Mouse (Mus musculus): ENCODE measurements at regions not wholly inside any gene's neighbourhood (a gene's known extent, or its start where the extent isn't known, plus 50 kb on each side); places are given as distances from the start of the nearest gene placed in this dataset.
"Not testable (repeated sequence)": the region's sequence is repeated elsewhere in the genome, so short reads cannot be mapped to it uniquely, and the experiment has no call there.

GRCm38 (mm10) chr10:96188168-96188567 lies 51.8 kb downstream of the Gm5426 start:
- intact Hi-C loops (cut with DNase I): no loop called here
- DNase-seq (ENCODE audit: low spot score): peak; percentile 66

DNA sequence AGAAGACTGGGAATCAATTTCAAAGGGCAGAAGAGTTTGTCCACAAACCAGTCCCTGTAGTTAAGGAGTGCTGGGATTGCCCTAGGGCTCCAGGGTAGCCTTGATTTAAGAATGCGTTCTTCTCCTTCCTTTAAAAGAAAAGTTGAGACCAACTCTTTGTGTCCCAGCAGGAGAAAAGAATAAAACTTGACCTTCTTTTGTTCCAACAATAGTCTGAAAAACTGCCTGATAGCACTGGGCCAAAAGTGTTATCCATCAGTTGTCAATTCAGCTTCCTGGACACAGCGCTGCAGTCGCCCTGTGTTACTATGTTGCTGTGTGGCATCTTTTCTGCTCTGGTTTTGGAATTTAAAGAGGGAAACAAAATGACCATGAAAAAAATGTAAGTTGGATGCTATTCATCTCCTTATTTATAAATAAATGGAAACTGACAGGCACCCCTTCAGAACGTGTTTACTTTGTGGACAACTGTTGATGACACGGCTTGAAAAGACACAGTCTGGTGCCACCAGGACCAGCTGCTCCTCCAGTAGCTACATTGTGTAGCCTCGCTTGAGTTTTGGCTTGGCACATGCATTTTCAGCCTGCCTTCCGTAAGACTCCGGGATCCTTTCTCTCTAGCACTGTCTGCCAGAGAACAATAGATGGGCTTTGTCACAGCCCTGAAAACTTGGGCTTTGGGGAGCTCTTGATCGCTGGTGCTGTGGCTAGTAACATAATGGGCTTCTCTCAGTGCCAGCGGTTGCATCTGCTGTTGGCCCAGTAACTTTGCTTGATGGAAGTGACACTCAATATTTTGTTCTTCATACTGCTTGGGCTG lies 54.0 kb downstream of the Gm5426 start:
- DNase-seq (ENCODE audit: low spot score): no peak
- intact Hi-C loops (cut with DNase I): no loop called here

DNA sequence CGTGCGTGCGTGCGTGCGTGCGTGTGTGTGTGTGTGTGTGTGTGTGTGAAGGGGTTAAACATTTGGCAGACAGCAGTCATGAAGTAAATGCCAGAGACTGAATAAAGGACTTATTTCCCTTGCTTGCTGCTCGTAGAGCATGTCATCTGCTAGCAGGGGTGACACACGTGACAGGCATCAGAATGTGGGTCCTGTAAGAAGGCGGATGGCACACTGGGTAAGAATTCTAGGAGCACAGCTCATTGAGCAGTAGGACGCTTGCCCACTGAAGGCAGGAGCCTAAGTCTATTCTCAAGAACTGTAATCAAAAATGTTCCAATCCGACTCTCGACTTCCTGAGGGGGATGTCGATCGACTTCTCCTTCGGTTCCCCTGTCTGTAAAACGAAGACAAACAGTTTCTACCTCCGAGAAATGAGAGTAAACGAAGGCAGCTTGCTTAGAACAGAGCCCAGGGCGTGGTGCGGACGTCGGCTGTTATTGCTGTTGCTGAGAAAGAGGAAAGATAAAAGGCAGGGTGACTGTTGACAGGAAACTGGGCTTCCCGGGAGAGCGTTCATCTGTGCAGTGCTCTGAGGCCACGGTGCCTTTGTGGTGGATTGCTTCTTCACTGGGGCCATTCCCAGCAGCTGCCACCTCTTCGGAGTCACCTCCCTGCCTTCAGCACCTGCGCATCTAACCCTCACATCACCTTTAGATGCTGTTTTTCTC lies 64.7 kb downstream of the Gm5426 start:
- intact Hi-C loops (cut with DNase I): no loop called here

DNA sequence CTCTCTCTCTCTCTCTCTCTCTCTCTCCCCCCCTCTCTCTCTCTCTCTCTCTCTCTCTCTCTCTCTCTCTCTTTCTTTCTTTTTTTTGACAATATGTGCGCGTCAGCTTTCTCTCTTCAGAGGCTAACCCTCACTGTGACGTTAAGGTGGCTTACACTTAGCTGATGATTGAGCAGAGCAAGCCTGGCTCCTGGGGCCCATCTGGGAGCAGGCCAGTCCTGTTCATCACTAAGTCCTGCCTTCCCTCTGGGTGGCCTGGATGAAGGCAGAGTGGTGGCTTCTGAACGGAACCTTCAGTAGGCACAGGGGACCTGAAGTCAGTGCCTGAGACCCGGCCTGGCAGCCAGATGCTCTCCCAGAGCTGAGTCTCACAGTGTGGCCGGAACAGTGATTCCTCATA lies 65.5 kb downstream of the Gm5426 start:
- no peak for DNase-seq (ENCODE audit: low spot score)
- intact Hi-C loops (cut with DNase I): no loop called here

More for the DNA sequence above, 64.7 kb downstream of the Gm5426 start:
- no peak for DNase-seq (ENCODE audit: low spot score)

GRCm38 (mm10) chr10:96202871-96203270 lies 66.5 kb downstream of the Gm5426 start:
- no peak for DNase-seq (ENCODE audit: low spot score)
- intact Hi-C loops (cut with DNase I): no loop called here

DNA sequence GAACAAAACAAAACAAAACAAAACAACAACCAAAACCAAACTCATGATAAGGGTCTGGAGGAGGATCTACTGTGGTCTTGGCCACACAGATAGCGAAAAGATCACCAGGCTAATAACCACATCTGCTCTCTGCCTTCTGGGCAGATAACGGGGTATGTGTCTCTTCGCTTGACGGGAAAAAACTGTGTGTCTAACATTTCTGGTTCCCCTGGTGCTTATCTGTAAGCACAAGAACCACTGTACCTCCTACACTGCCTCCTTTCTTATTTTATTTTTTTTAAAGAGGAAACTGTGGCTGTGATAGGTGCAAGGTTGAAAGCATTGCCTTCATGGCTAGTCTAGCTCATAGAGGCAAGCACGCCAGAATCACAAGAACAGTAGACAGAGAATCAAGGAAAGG lies 67.8 kb downstream of the Gm5426 start:
- no peak for DNase-seq (ENCODE audit: low spot score)
- intact Hi-C loops (cut with DNase I): no loop called here

GRCm38 (mm10) chr10:96209171-96209570 lies 72.8 kb downstream of the Gm5426 start:
- intact Hi-C loops (cut with DNase I): no loop called here
- no peak for DNase-seq (ENCODE audit: low spot score)

DNA sequence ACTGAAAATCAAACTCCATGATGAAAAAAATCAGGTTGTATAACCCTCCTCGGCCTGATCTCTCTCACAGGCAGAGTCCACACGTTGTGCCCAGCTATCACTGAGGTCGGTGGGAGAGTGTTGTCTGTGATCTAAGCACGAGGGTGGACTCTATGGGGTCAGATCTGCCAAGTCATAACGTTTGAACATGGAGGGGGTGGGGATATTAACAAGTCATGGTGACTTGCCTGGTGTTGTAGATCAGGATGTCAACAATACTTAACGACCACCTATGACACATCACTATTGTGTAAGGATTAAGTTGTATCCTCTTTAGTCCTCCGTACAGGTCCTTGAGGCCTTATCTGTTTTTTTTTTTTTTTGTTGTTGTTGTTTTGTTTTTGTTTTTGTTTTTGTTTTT lies 74.8 kb downstream of the Gm5426 start:
- intact Hi-C loops (cut with DNase I): loop anchor here (5.0 to 10.0 kb wide), 3 partner anchors 79 to 1131 kb away; no protein-coding TSS in a partner anchor
- no peak for DNase-seq (ENCODE audit: low spot score)

DNA sequence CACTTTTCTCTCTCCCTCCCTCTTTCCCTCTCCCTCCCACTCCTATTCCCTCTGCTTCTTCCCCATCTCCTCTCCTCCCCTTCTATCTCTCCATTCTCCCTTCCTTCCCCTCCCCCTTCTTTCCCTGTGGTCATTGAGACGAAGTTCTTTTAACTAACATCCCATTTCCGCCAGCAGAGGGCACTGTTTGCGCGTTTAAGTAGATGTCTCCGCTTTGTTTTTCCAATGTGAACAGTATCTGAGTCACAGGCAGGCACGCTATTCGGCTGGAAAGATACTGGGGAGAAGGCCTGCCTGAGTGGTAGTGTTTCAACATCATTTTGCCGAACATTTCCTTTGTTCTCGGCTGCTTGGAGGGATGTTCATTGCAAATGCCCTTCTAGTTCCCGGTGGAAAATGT lies 77.5 kb downstream of the Gm5426 start:
- DNase-seq (ENCODE audit: low spot score): peak; percentile 71
- intact Hi-C loops (cut with DNase I): loop anchor here (2.0 to 10.0 kb wide), 7 partner anchors 82 to 1128 kb away; partner anchors contain the start of gene Btg1

DNA sequence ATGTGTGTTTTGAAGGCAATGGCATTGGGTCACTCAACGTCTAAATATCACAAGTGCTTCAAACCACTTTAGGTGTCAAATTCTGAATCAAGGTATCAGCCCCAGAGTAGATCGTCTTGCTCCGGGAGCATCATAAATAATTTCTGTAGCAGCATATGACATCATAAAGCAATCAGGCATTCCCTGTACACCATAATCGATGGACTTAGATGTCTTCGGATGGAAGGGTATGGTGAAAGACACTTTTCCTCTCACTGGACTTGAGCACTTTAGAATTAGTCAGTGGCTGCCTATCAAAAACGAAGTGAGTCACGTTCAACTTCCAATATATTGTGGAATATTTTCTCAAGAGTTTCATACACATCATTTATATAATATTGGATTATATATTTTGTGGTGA lies 77.9 kb downstream of the Gm5426 start:
- intact Hi-C loops (cut with DNase I): loop anchor here (2.0 to 10.0 kb wide), 7 partner anchors 82 to 1128 kb away; partner anchors contain the start of gene Btg1
- DNase-seq (ENCODE audit: low spot score): no peak

DNA sequence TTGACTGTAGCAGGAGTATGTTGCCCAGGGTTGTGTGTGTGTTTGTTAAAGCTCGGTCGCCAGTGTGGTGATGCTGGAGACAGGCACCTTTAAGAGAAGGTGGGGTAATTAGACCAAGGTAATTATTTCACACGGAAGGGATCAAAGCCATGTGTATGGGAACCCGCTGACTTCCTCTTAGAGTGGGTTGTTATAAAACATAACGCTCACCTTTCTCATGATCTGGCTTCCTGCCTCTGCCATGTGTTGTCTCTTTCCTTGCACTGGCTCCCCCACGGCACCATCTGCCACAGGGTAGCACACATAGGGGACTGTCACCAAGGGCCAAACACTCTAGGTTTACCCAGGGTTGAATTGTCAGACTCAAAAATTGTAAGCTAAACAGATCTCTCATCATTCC lies 78.5 kb downstream of the Gm5426 start:
- DNase-seq (ENCODE audit: low spot score): no peak
- intact Hi-C loops (cut with DNase I): loop anchor here (2.0 to 10.0 kb wide), 7 partner anchors 83 to 1127 kb away; partner anchors contain the start of gene Btg1

DNA sequence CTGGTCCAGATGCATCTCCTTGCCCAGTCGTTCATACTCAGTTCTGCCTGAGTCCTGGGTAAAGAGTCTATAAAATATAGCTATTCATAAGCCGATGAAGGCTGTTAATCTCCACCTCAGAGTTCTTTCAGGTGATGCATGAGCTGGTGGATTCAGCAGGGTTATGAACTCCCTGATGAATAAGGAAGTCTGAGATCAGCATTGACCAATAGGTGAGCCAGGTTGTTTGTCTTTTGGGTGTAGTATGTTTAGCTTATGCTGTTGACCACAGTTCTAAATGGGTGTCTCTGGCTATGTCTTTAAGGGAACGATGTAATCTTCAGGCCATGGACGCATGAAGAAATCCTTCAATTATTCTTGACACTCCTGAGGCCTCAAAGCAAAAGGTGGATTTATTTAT lies 84.3 kb downstream of the Gm5426 start:
- no peak for DNase-seq (ENCODE audit: low spot score)
- intact Hi-C loops (cut with DNase I): no loop called here

- intact Hi-C loops (cut with DNase I): no loop called here
These were observed 94.0 kb downstream of the Gm5426 start for GRCm38 (mm10) chr10:96230391-96230790.

DNA sequence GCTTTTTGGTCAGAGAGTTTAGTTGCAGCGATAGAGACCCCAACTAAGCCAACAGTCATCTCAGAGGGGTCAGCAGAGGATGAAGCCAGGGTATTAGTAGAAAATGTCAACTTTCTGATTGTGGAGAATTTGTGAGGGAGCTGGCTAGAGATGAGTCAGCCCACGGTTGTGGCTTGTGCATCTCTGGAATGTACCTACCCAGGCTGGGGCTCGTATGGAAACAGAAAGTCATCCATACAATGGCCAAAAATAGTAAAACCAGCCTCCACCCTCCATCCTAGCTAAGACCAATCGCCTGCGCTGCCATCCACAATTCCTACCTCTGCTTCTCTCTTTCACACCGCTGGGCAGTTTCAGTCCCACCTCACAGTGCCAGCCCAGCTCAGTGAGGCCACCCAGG lies 94.9 kb downstream of the Gm5426 start:
- no peak for DNase-seq (ENCODE audit: low spot score)
- intact Hi-C loops (cut with DNase I): no loop called here

More at GRCm38 (mm10) chr10:96230391-96230790, 94.0 kb downstream of the Gm5426 start:
- DNase-seq (ENCODE audit: low spot score): no peak

GRCm38 (mm10) chr10:96232889-96233288 lies 96.5 kb downstream of the Gm5426 start:
- intact Hi-C loops (cut with DNase I): no loop called here
- no peak for DNase-seq (ENCODE audit: low spot score)

- no peak for DNase-seq (ENCODE audit: low spot score)
- intact Hi-C loops (cut with DNase I): loop anchor here (5.0 kb wide), 1 partner anchor 98 kb away; no protein-coding TSS in a partner anchor
These were observed 98.4 kb downstream of the Gm5426 start for GRCm38 (mm10) chr10:96234564-96235412.

DNA sequence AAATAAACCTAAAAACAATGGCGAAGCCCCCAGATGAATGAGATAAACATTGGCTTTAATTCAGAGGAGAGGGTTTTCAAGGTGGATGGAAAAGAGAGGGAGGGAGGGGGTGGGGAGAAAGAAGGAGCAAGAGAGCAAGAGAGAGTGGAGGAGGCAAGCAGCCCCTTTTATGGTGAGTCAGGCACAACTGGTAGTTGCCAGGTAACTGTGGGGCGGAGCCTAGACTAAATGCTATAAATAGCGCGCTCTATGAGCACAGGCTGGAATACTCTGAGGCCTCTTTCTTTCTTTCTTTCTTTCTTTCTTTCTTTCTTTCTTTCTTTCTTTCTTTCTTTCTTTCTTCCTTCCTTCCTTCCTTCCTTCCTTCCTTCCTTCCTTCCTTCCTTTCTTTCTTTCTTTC lies 99.6 kb downstream of the Gm5426 start:
- intact Hi-C loops (cut with DNase I): loop anchor here (5.0 kb wide), 1 partner anchor 96 kb away; no protein-coding TSS in a partner anchor
- DNase-seq (ENCODE audit: low spot score): not testable (repeated sequence)

DNA sequence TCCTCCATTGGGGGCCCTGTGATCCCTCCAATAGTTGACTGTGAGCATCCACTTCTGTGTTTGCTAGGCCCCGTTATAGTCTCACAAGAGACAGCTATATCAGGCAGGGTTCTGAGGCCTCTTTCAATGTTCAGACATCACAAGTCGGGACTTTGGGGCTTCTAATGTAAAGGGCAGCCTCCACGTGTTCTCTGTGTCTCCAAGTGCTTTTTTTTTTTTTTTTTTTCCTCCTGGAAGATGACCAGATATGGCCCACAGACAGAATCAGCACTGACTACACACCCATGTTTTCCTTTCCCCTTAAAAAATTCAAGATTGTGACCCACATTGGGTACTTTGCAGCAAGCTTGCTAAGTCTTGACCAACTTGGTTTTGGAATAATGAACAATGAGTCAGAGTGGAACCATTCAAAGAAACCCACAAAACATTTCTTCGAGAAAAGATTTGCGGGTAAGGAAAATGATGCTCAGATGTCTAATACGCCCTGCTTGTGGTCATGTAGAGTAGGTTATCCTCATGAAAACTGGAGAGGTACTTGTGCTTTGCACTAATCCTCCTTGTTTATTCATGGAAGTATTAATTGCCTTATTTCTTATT lies 100.5 kb downstream of the Gm5426 start:
- DNase-seq (ENCODE audit: low spot score): no peak
- intact Hi-C loops (cut with DNase I): loop anchor here (5.0 kb wide), 1 partner anchor 95 kb away; no protein-coding TSS in a partner anchor

DNA sequence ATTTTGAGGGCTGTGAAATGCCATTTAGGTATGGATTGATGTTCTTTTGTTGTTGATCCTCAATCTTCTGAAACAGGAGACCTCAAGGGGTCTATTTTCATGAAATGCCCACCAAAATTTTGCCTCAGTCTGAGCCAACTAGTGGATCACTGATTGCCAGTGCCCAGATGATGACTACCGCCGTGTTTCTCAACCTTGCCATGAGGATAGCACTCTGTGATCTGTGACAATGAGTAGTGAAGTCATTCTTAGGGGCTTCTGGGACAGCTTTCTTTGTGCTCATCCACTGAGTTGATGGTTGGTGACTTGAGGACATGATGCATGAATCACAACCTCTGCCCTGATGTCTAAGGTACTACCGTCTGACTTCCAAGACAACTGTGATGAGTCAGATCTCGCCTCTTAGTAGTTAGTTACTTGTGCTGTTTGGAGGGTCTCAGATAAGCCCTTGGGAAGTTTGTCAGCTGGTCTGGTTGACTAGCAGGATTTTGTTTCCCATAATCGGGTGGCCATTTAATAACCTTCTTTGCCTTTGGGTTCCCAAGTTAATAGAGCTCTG lies 101.2 kb downstream of the Gm5426 start:
- intact Hi-C loops (cut with DNase I): loop anchor here (2.0 to 5.0 kb wide), 2 partner anchors 21 to 95 kb away; no protein-coding TSS in a partner anchor
- DNase-seq (ENCODE audit: low spot score): no peak

Data from heart, postnatal 25 days (tissue).